Mouse (Mus musculus) embryonic fibroblast, embryonic 13.5 days (primary cell): ENCODE measurements around the gene Wdr1.

Experiments
- CTCF ChIP-seq: IDR thresholded peaks from 2 replicates; pipeline ENCODE4 v1.5.1; 2011; ENCODE audit warnings: mild to moderate bottlenecking, control low read depth, low read length, moderate library complexity, borderline replicate concordance; ENCODE audit not compliant: insufficient read depth
- POLR2A ChIP-seq: IDR thresholded peaks from 2 replicates; pipeline ENCODE4 v1.6.1; 2011; ENCODE audit warnings: low read depth, mild to moderate bottlenecking, control low read depth, low read length, moderate library complexity

DNA sequence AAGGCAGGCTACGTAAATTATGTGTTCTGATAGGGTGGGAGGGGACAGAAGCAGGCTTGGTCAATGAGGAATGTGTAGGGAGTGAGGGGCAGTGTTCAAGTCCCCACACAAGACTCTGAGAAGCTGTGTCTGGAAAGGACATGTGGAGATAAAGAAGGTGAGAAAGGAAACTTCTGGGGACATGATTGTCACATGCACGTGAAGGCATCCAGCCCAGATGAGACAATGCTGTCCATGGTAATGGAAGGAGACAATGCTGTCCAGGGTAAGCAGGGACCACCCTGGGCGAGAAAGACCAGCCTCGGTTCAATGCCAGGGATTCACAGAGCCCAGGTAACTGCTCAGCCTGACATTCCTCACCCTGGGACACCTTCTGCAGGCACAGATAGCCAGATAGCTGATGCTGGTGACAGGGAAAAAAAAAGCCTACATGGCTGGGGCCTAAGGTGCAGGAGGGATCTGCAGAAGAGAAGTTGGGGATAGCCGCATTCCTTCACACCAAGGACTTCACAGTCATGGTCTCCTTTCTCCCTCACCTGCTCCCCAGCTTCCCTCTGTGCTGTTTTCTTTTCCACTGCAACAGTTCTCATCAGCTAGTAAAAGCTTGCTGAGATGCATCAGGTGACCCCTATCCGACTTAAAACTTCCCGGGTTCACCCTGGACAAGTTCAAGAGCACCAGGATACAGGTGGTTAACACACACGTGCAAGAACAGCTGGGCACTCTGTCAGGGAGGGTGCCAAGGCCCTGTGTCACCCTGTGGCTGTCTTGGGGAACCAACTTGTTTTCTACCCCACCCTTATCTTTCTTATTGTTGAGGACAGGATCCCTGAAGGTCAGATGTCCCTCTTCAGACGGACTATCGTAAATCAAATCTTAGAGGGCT lies 82.0 kb downstream of the Wdr1 start:
- no peak for TF ChIP-seq CTCF
- TF ChIP-seq POLR2A = no peak
